Mouse (Mus musculus): ENCODE data around the gene Cinp.

Cinp gene

GRCm38 (mm10) chr12:110837192-110837841 is 51.6 kb downstream of the Cinp start:
- no peak for DNase-seq (ENCODE audit: extremely low read depth, insufficient read length, low spot score)

DNA sequence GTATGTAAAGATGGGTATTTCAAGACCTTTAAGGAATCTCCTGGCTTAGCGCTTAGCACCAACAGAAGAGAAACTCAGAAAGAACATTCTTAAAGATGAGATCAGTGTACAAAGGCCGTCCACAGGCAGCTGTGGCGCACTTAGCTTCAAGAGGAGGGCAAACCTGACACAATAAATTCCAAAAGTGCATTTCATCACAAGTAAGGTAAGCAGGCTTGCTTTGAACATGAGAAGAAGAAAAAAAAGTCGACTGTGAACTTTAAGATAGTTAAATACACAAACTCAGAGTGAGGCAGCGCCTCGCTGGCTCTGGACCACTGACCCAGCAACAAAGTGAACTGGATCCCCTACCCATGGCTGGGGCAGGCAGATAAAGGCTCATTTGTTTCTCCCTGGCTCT is 52.2 kb downstream of the Cinp start:
- no peak for DNase-seq (ENCODE audit: extremely low read depth, insufficient read length, low spot score)

- no peak for DNase-seq (ENCODE audit: extremely low read depth, insufficient read length, low spot score)
Measured at GRCm38 (mm10) chr12:110835182-110835581, 53.8 kb downstream of the Cinp start.

- DNase-seq (ENCODE audit: extremely low read depth, insufficient read length, low spot score), result no peak
Measured at GRCm38 (mm10) chr12:110830293-110831024, 58.5 kb downstream of the Cinp start.

- DNase-seq (ENCODE audit: extremely low read depth, insufficient read length, low spot score), result no peak
Measured at GRCm38 (mm10) chr12:110828908-110829307, 60.0 kb downstream of the Cinp start.

Measured in 3134 (cell line).